Mouse (Mus musculus) liver, adult 2 months (tissue): ENCODE results near the gene Ddx58. TPM values are rescaled to one million over a fixed set of nuclear protein-coding genes. Genes with fewer than 3 reads are reported as not detected.
A peak's percentile ranks its signal among the peaks of the same experiment; 100 is the strongest.

Source experiments
- DNase-seq: peaks from one replicate; pipeline ENCODE4 v3.0.0-alpha.2; 2011; ENCODE audit warnings: low read depth, low spot score; ENCODE audit errors: extremely low read depth
- H3K27ac ChIP-seq: fragments of 200-500 bp; replicated peaks from 2 replicates; pipeline ENCODE4 v1.5.1; 2012; ENCODE audit warnings: low read depth, mild to moderate bottlenecking, control low read depth, inconsistent platforms, low read length; ENCODE audit not compliant: insufficient read depth
- H3K27me3 ChIP-seq: fragments of 200-500 bp; 2 replicates; pipeline ENCODE4 v1.6.1; 2012; ENCODE audit warnings: mild to moderate bottlenecking, moderate library complexity, low read length, inconsistent platforms; ENCODE audit not compliant: control insufficient read depth, insufficient read depth
- H3K36me3 ChIP-seq: fragments of 200-500 bp; 2 replicates; pipeline ENCODE4 v1.6.1; 2012; ENCODE audit warnings: low read length, inconsistent platforms; ENCODE audit not compliant: control insufficient read depth, insufficient read depth
- H3K4me1 ChIP-seq: fragments of 200-500 bp; 2 replicates; pipeline ENCODE4 v1.6.1; 2011; ENCODE audit warnings: low read length; ENCODE audit not compliant: control insufficient read depth, insufficient read depth
- H3K4me3 ChIP-seq: fragments of 200-500 bp; 2 replicates; pipeline ENCODE4 v1.5.1; 2011; ENCODE audit warnings: low read depth, mild to moderate bottlenecking, control low read depth, low read length, moderate library complexity; ENCODE audit not compliant: insufficient read depth
- H3K79me2 ChIP-seq: fragments of 200-500 bp; 2 replicates; pipeline ENCODE4 v1.6.1; 2012; ENCODE audit warnings: inconsistent platforms, mild to moderate bottlenecking, low read length, moderate library complexity; ENCODE audit not compliant: control insufficient read depth, insufficient read depth
- H3K9ac ChIP-seq: fragments of 200-500 bp; 2 replicates; pipeline ENCODE4 v1.6.1; 2012; ENCODE audit warnings: low read depth, mild to moderate bottlenecking, control low read depth, inconsistent platforms, low read length
- CTCF ChIP-seq: fragments of 200-500 bp; IDR thresholded peaks from 2 replicates; pipeline ENCODE4 v1.5.1; 2011; ENCODE audit warnings: low read depth, low read length, control low read depth
- POLR2A ChIP-seq: fragments of 200-500 bp; IDR thresholded peaks from 2 replicates; pipeline ENCODE4 v1.6.1; 2011; ENCODE audit warnings: low read length, control low read depth; ENCODE audit not compliant: insufficient read depth; ENCODE audit errors: extremely low read depth
- WGBS: fragments of 180-500 bp; shearing (Covaris S2); methylation state at CpG from one replicate; pipeline ENCODE4 v1.1.7; 2018; 5-methylcytosine and 5-hydroxymethylcytosine counted together
- polyA plus RNA-seq: library from polyadenylated mRNA; depleted of rRNA; stranded (reverse); fragments of >200 nt; gene quantifications from 2 replicates; pipeline ENCODE4 v1.2.3, GENCODE M21; 2012; rRNA removed
- total RNA-seq: library from RNA; depleted of rRNA; stranded (reverse); fragments of >200 nt; gene quantifications from 2 replicates; pipeline ENCODE4 v1.2.3, GENCODE M21; 2014; rRNA removed

Gene Ddx58
- total and polyA plus RNA-seq, 2 experiments = 11.6 to 29.2 TPM

GRCm38 (mm10) chr4:40154751-40155150, 84.9 kb downstream of the Ddx58 start:
- Histone ChIP-seq H3K36me3 (0 out of 2 replicates have a peak, but pooled peaks cover 6% of the 10 kb centered on the region), H3K27me3 (no peaks in the 10 kb centered on the region), H3K9ac (no peak overlapping the region), H3K4me1 (peaks cover 56% of the 10 kb centered on the region), H3K27ac (peak overlapping the region; percentile 76), H3K4me3 (no peak overlapping the region), H3K79me2 (peaks cover 36% of the 10 kb centered on the region)
- TF ChIP-seq CTCF (no peak), POLR2A (no peak)
- no peak for DNase-seq
- 58% methylated on average over 4 of the region's 4 CpGs for WGBS

Other genes starting within 250 kb of the Ddx58 start
- 173 and 178 TPM in 2 replicates for gene Aco1, start 96.7 kb downstream of the Ddx58 start, total RNA-seq
- 112 and 125 TPM in 2 replicates for gene Aco1, start 96.7 kb downstream of the Ddx58 start, polyA plus RNA-seq
- 3.0 and 5.7 TPM in 2 replicates for gene Smim27, start 29.8 kb upstream of the Ddx58 start, total RNA-seq
- gene Smim27, start 29.8 kb upstream of the Ddx58 start, polyA plus RNA-seq = 28.9 and 29.7 TPM in 2 replicates
- 22.4 and 23.1 TPM in 2 replicates for gene Topors, start 30.0 kb upstream of the Ddx58 start, total RNA-seq
- 2.7 and 3.0 TPM in 2 replicates for gene Topors, start 30.0 kb upstream of the Ddx58 start, polyA plus RNA-seq
- 154 and 169 TPM in 2 replicates for gene Ndufb6, start 39.6 kb upstream of the Ddx58 start, total RNA-seq
- gene Ndufb6, start 39.6 kb upstream of the Ddx58 start, polyA plus RNA-seq = 135 and 138 TPM in 2 replicates
- under 0.01 TPM in 1 of 2 replicates, not detected in the other for gene Tmem215, start 232.4 kb upstream of the Ddx58 start, total RNA-seq
- 0.07 TPM in 1 of 2 replicates, not detected in the other for gene Tmem215, start 232.4 kb upstream of the Ddx58 start, polyA plus RNA-seq